Mouse (Mus musculus): ENCODE measurements at regions not wholly inside any gene's neighbourhood (a gene's known extent, or its start where the extent isn't known, plus 50 kb on each side); places are given as distances from the start of the nearest gene placed in this dataset.
A peak's percentile ranks its signal among the peaks of the same experiment; 100 is the strongest.

- Histone ChIP-seq H3K27ac (ENCODE audit: insufficient read depth, low read length) (no peak overlapping the region), H3K4me1 (ENCODE audit: control insufficient read depth, insufficient read depth, low read length) (no peaks in the 10 kb centered on the region), H3K4me3 (ENCODE audit: insufficient read depth, low read length) (no peak overlapping the region)
- TF ChIP-seq POLR2A (IDR thresholded peaks at IDR 0.05; ENCODE audit: low read depth, low read length) (no peak), CTCF (IDR thresholded peaks at IDR 0.05; ENCODE audit: borderline replicate concordance, insufficient read depth, low read length) (no peak)
Measured at GRCm38 (mm10) chr1:98268853-98269252, 152.1 kb upstream of the Slco6d1 start.

- Histone ChIP-seq H3K27ac (ENCODE audit: insufficient read depth, low read length) (no peak overlapping the region), H3K4me1 (ENCODE audit: control insufficient read depth, insufficient read depth, low read length) (no peaks in the 10 kb centered on the region), H3K4me3 (ENCODE audit: insufficient read depth, low read length) (no peak overlapping the region)
- TF ChIP-seq POLR2A (IDR thresholded peaks at IDR 0.05; ENCODE audit: low read depth, low read length), result no peak
- no peak for TF ChIP-seq CTCF (IDR thresholded peaks at IDR 0.05; ENCODE audit: borderline replicate concordance, insufficient read depth, low read length)
Measured at GRCm38 (mm10) chr1:98270212-98270611, 150.7 kb upstream of the Slco6d1 start.

DNA sequence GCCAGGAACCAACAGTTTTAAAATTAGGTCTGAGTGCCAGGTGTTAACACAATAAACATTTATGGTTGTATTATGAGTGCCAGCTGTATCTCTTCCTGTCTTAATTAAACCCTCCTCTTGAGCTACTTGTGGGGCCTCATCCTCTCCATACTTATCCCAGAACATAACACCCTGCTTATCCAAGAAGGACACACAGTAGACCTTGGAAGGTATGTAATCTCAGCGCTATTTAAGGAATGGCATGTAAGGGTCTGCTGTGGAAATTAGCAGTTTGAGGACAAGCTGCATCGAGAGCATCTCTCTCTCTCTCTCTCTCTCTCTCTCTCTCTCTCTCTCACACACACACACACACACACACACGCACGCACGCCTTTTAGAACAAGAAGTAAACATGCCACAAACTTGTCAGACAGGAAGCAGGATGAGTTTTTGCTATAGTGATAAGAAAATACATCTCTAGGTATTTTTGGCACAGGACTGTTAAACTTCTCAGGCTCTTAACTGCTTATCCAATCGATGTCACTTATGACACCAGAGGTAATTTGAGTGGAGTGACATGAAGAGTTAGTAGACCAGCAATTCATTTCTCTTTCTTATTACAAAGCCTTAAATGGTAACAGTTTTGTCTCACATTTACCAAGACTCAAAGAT lies 146.8 kb upstream of the Slco6d1 start:
- H3K4me3 ChIP-seq (ENCODE audit: insufficient read depth, low read length), result no peak overlapping the region
- TF ChIP-seq CTCF (IDR thresholded peaks at IDR 0.05; ENCODE audit: borderline replicate concordance, insufficient read depth, low read length), result no peak
- TF ChIP-seq POLR2A (IDR thresholded peaks at IDR 0.05; ENCODE audit: low read depth, low read length), result no peak
- H3K4me1 ChIP-seq (ENCODE audit: control insufficient read depth, insufficient read depth, low read length), result no peaks in the 10 kb centered on the region
- no peak overlapping the region for H3K27ac ChIP-seq (ENCODE audit: insufficient read depth, low read length)

GRCm38 (mm10) chr1:98275524-98275923 lies 145.4 kb upstream of the Slco6d1 start:
- TF ChIP-seq POLR2A (IDR thresholded peaks at IDR 0.05; ENCODE audit: low read depth, low read length) (no peak), CTCF (IDR thresholded peaks at IDR 0.05; ENCODE audit: borderline replicate concordance, insufficient read depth, low read length) (no peak)
- Histone ChIP-seq H3K27ac (ENCODE audit: insufficient read depth, low read length) (peak overlapping the region; percentile 57; the same call in 1 of the 2 replicates), H3K4me3 (ENCODE audit: insufficient read depth, low read length) (no peak overlapping the region), H3K4me1 (ENCODE audit: control insufficient read depth, insufficient read depth, low read length) (no peaks in the 10 kb centered on the region)

GRCm38 (mm10) chr1:98279446-98280048 lies 141.4 kb upstream of the Slco6d1 start:
- no peaks in the 10 kb centered on the region for H3K4me1 ChIP-seq (ENCODE audit: control insufficient read depth, insufficient read depth, low read length)
- H3K27ac ChIP-seq (ENCODE audit: insufficient read depth, low read length), result no peak overlapping the region
- TF ChIP-seq CTCF (IDR thresholded peaks at IDR 0.05; ENCODE audit: borderline replicate concordance, insufficient read depth, low read length), result no peak
- TF ChIP-seq POLR2A (IDR thresholded peaks at IDR 0.05; ENCODE audit: low read depth, low read length), result no peak
- H3K4me3 ChIP-seq (ENCODE audit: insufficient read depth, low read length), result no peak overlapping the region

DNA sequence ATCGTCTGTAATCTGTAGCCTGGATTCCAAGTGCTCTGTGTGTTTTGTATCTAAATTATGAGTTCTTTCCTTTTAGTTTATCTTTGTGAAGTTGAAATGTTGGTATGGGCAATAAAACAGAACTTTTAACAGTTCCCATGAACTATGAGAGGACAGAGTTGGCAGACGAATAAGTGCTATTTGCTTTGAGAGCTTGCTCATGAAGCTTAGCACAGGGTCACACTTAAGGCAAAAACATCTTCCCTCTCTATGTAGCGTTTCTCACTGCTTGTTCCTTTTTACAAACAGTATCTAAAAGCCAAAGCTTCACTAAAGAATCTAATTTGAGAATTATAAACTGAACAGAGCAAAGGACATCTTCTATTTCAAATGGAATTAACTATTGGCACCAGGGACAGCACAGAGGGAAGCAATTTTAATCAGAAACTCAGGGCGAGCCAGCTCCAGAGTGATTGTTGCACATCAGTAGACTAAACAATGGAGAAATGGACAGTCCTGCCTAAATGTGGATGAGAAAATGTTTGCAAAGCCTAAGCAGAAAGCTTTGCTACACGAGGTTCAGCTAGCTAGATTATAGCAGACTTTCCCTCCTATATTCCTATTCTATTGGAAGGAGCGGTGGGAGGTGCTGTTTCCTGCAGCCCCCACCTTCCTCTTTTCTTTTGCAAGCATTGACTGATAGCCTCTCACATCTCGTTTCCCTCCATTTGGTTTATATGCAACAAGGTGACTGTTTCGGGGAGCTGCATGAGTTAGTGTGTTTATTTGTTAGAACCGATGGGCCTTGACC lies 140.5 kb upstream of the Slco6d1 start:
- no peak overlapping the region for H3K4me3 ChIP-seq (ENCODE audit: insufficient read depth, low read length)
- no peak for TF ChIP-seq POLR2A (IDR thresholded peaks at IDR 0.05; ENCODE audit: low read depth, low read length)
- no peak overlapping the region for H3K27ac ChIP-seq (ENCODE audit: insufficient read depth, low read length)
- H3K4me1 ChIP-seq (ENCODE audit: control insufficient read depth, insufficient read depth, low read length), result no peaks in the 10 kb centered on the region

DNA sequence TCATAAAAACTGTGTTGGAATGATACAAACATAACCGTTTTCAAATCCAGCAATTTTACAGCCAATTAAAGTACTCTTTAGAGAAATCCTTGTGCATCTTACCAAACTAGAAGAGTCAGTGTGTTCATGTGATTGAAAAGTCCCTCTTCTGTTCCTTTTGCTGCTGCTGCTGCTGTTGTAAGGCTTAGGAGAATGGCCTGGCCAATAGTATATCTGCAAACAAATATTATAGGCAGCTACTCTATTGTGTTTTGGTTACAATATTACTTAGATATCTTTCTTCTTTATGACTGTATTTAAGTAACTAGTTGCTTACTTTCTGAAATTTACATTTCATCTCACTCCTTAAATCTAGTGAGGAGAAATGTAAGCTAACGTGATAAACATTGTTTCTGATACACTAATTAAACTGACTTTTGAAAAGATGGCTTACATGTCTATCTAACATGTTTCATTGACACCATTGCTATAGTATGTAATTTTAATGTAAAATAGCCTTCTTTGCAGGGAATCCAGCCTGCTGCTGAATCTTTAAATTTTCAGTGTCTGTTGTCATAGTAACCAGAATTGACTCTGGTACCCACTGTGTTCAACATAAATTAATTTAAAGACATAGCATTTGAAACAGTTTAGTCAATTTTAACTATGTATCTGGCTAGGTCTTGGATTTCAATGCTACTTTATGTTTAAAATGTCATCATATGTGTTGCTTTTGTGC lies 139.7 kb upstream of the Slco6d1 start:
- Histone ChIP-seq H3K27ac (ENCODE audit: insufficient read depth, low read length) (no peak overlapping the region), H3K4me1 (ENCODE audit: control insufficient read depth, insufficient read depth, low read length) (no peaks in the 10 kb centered on the region), H3K4me3 (ENCODE audit: insufficient read depth, low read length) (no peak overlapping the region)
- TF ChIP-seq CTCF (IDR thresholded peaks at IDR 0.05; ENCODE audit: borderline replicate concordance, insufficient read depth, low read length), result no peak
- no peak for TF ChIP-seq POLR2A (IDR thresholded peaks at IDR 0.05; ENCODE audit: low read depth, low read length)

GRCm38 (mm10) chr1:98281771-98282149 lies 139.2 kb upstream of the Slco6d1 start:
- TF ChIP-seq POLR2A (IDR thresholded peaks at IDR 0.05; ENCODE audit: low read depth, low read length) (no peak), CTCF (IDR thresholded peaks at IDR 0.05; ENCODE audit: borderline replicate concordance, insufficient read depth, low read length) (no peak)

DNA sequence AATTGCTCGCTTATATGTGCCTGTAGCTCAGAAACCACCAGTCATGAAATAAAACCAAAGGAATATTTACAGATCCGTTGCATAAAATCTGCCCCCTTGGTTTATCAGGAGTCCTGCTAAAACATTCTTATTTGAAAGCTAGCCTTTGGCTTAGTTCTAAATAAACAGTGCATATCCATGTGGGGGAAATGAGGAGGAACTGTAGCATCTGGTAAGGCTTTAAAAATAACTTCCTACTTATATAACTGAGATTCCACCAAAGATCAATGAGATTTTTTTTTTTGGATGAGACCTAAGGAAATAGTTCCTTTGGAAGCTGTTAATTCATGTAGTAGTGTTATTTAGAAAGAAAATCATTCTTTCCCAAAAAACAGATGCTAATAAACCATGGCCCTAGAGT lies 117.8 kb upstream of the Slco6d1 start:
- TF ChIP-seq POLR2A (IDR thresholded peaks at IDR 0.05; ENCODE audit: low read depth, low read length) (no peak), CTCF (IDR thresholded peaks at IDR 0.05; ENCODE audit: borderline replicate concordance, insufficient read depth, low read length) (no peak)
- H3K4me1 ChIP-seq (ENCODE audit: control insufficient read depth, insufficient read depth, low read length), result no peaks in the 10 kb centered on the region

More at GRCm38 (mm10) chr1:98281771-98282149, 139.2 kb upstream of the Slco6d1 start:
- H3K27ac ChIP-seq (ENCODE audit: insufficient read depth, low read length), result no peak overlapping the region
- H3K4me1 ChIP-seq (ENCODE audit: control insufficient read depth, insufficient read depth, low read length), result no peaks in the 10 kb centered on the region
- no peak overlapping the region for H3K4me3 ChIP-seq (ENCODE audit: insufficient read depth, low read length)

More for the DNA sequence above, 117.8 kb upstream of the Slco6d1 start:
- H3K4me3 ChIP-seq (ENCODE audit: insufficient read depth, low read length), result no peak overlapping the region
- H3K27ac ChIP-seq (ENCODE audit: insufficient read depth, low read length), result no peak overlapping the region

Data from embryonic fibroblast, embryonic 13.5 days (primary cell).